Mouse (Mus musculus): ENCODE measurements around the gene Lrch1. TPM values are rescaled to one million over a fixed set of nuclear protein-coding genes. Genes with fewer than 3 reads are reported as not detected.

Gene Lrch1
- total RNA-seq, 2 experiments from 2014 or later = 3.0 to 4.4 TPM

- DNase-seq = no peak
- Histone ChIP-seq H3K4me3 (peak overlapping the region; percentile 26), H3K27ac (peak overlapping the region; percentile 91)
- no peak for TF ChIP-seq CTCF (IDR thresholded peaks at IDR 0.05)
- intact Hi-C loops (cut with DNase I) = no loop called here
These were observed 3.4 kb downstream of the Lrch1 start for GRCm38 (mm10) chr14:74944128-74944755.

GRCm38 (mm10) chr14:74943581-74944117, 4.0 kb downstream of the Lrch1 start:
- peak overlapping the region; percentile 26 for H3K4me3 ChIP-seq
- intact Hi-C loops (cut with DNase I) = no loop called here
- TF ChIP-seq CTCF (IDR thresholded peaks at IDR 0.05) = no peak
- peak overlapping the region; percentile 91 for H3K27ac ChIP-seq
- DNase-seq = no peak

- intact Hi-C loops (cut with DNase I) = no loop called here
- H3K27ac ChIP-seq = peak overlapping the region; percentile 67
These were observed 4.7 kb downstream of the Lrch1 start for GRCm38 (mm10) chr14:74943024-74943423.

GRCm38 (mm10) chr14:74941591-74941990, 6.1 kb downstream of the Lrch1 start:
- Histone ChIP-seq H3K27ac (no peak overlapping the region), H3K4me3 (no peak overlapping the region)
- no peak for DNase-seq
- no peak for TF ChIP-seq CTCF (IDR thresholded peaks at IDR 0.05)
- intact Hi-C loops (cut with DNase I) = no loop called here

More at GRCm38 (mm10) chr14:74943024-74943423, 4.7 kb downstream of the Lrch1 start:
- no peak for DNase-seq
- H3K4me3 ChIP-seq = no peak overlapping the region
- no peak for TF ChIP-seq CTCF (IDR thresholded peaks at IDR 0.05)

- Histone ChIP-seq H3K4me3 (no peak overlapping the region), H3K27ac (no peak overlapping the region)
- DNase-seq = no peak
- no peak for TF ChIP-seq CTCF (IDR thresholded peaks at IDR 0.05)
- intact Hi-C loops (cut with DNase I) = no loop called here
These were observed 6.9 kb downstream of the Lrch1 start for GRCm38 (mm10) chr14:74940741-74941140.

- no peak for TF ChIP-seq CTCF (IDR thresholded peaks at IDR 0.05)
- peak overlapping the region; percentile 20; the same call in 1 of the 2 replicates for H3K27ac ChIP-seq
- no peak overlapping the region for H3K4me3 ChIP-seq
- DNase-seq = no peak
- intact Hi-C loops (cut with DNase I) = no loop called here
These were observed 8.3 kb downstream of the Lrch1 start for GRCm38 (mm10) chr14:74939355-74939754.

GRCm38 (mm10) chr14:74938896-74939295, 8.8 kb downstream of the Lrch1 start:
- no peak overlapping the region for H3K4me3 ChIP-seq
- no peak for DNase-seq
- intact Hi-C loops (cut with DNase I) = no loop called here
- H3K27ac ChIP-seq = peak overlapping the region; percentile 20; the same call in 1 of the 2 replicates
- TF ChIP-seq CTCF (IDR thresholded peaks at IDR 0.05) = no peak

GRCm38 (mm10) chr14:74936557-74937261, 11.0 kb downstream of the Lrch1 start:
- H3K27ac ChIP-seq = no peak overlapping the region
- H3K4me3 ChIP-seq = no peak overlapping the region
- intact Hi-C loops (cut with DNase I) = no loop called here
- no peak for DNase-seq
- TF ChIP-seq CTCF (IDR thresholded peaks at IDR 0.05) = no peak

GRCm38 (mm10) chr14:74935111-74935510, 12.6 kb downstream of the Lrch1 start:
- intact Hi-C loops (cut with DNase I) = no loop called here
- Histone ChIP-seq H3K27ac (no peak overlapping the region), H3K4me3 (no peak overlapping the region)
- TF ChIP-seq CTCF (IDR thresholded peaks at IDR 0.05) = no peak
- no peak for DNase-seq

GRCm38 (mm10) chr14:74933960-74934710, 13.5 kb downstream of the Lrch1 start:
- TF ChIP-seq CTCF (IDR thresholded peaks at IDR 0.05) = no peak
- intact Hi-C loops (cut with DNase I) = no loop called here
- Histone ChIP-seq H3K27ac (no peak overlapping the region; the same call in 1 of the 2 replicates), H3K4me3 (no peak overlapping the region)
- no peak for DNase-seq

GRCm38 (mm10) chr14:74929739-74930138, 17.9 kb downstream of the Lrch1 start:
- Histone ChIP-seq H3K27ac (peak overlapping the region; percentile 16; the same call in 1 of the 2 replicates), H3K4me3 (no peak overlapping the region)
- TF ChIP-seq CTCF (IDR thresholded peaks at IDR 0.05) = no peak
- intact Hi-C loops (cut with DNase I) = no loop called here
- no peak for DNase-seq

- no peak for TF ChIP-seq CTCF (IDR thresholded peaks at IDR 0.05)
- H3K4me3 ChIP-seq = no peak overlapping the region
- no peak for DNase-seq
- H3K27ac ChIP-seq = no peak overlapping the region
- intact Hi-C loops (cut with DNase I) = no loop called here
These were observed 18.8 kb downstream of the Lrch1 start for GRCm38 (mm10) chr14:74928809-74929432.

Measured in gastrocnemius, adult 2 months (tissue).